ENCODE assay signal across 7 mouse cellular contexts in genomic region chr2:25193330-25193770, GRCm38 (mm10). TPM values are rescaled to one million over a fixed set of nuclear protein-coding genes. Genes with fewer than 3 reads are reported as not detected.
A peak's percentile ranks its signal among the peaks of the same experiment; 100 is the strongest.
DNase-seq lines count a peak whose midpoint lies in the region; ATAC-seq and TF ChIP-seq lines count a peak whose summit lies in the region.

No protein-coding gene starts in this region.

- H3K27me3 ChIP-seq in intestine, embryonic 14.5 days (replicated peaks; ENCODE audit: control insufficient read depth, insufficient read depth, low read length): peaks cover 20% of the 10 kb centered on the region
- H3K27me3 ChIP-seq in midbrain, embryonic 10.5 days (ENCODE audit: low read depth, poor library complexity, severe bottlenecking): peaks cover 51% of the 10 kb centered on the region

- WGBS in intestine, embryonic 14.5 days: under 1% methylated on average over 6 of the region's 6 CpGs
- WGBS in midbrain, embryonic 10.5 days: 3% methylated on average over 6 of the region's 6 CpGs

- TF ChIP-seq POLR2A in cortical plate, adult 2 months (IDR thresholded peaks at IDR 0.05; ENCODE audit: extremely low read depth, insufficient read depth, low read length): no peak

- no peaks in the 10 kb centered on the region for H3K9me3 ChIP-seq in intestine, embryonic 14.5 days (ENCODE audit: control insufficient read depth, low read length)
- H3K9me3 ChIP-seq in midbrain, embryonic 10.5 days (replicated peaks): no peaks in the 10 kb centered on the region

- no peak overlapping the region for H3K9ac ChIP-seq in intestine, embryonic 14.5 days (ENCODE audit: low read length)

- no peaks in the 10 kb centered on the region for H3K4me1 ChIP-seq in cortical plate, adult 2 months (ENCODE audit: control insufficient read depth, insufficient read depth, low read length)
- peaks cover 20% of the 10 kb centered on the region; the same call in 1 of the 2 replicates for H3K4me1 ChIP-seq in intestine, embryonic 14.5 days (replicated peaks; ENCODE audit: control insufficient read depth, insufficient read depth, low read length)
- H3K4me1 ChIP-seq in midbrain, embryonic 10.5 days: peaks cover 34% of the 10 kb centered on the region

- no peak overlapping the region for H3K27ac ChIP-seq in cortical plate, adult 2 months (ENCODE audit: insufficient read depth, low read length)
- no peak overlapping the region; the same call in 1 of the 2 replicates for H3K27ac ChIP-seq in intestine, embryonic 14.5 days (ENCODE audit: low read depth)
- H3K27ac ChIP-seq in midbrain, embryonic 10.5 days (replicated peaks): peak overlapping the region; percentile 59; the same call in 1 of the 2 replicates

- intact Hi-C loops in gastrocnemius, postnatal 14 days (cut with DNase I; ENCODE audit: low total_unique reads): loop anchor here (10.0 kb wide), 1 partner anchor 51 kb away; the partner anchor contains the start of genes AL732309.1, Cysrt1 and Rnf208
- intact Hi-C loops in left cerebral cortex, postnatal 36 days (cut with DNase I): loop anchor here (5.0 kb wide), 1 partner anchor 34 kb away; no protein-coding TSS in a partner anchor

- peak; percentile 75 for ATAC-seq in intestine, embryonic 14.5 days (replicated peaks; ENCODE audit: low FRiP score, low TSS enrichment, low read depth)

- H3K4me2 ChIP-seq in intestine, embryonic 14.5 days (ENCODE audit: low read length): peak overlapping the region; percentile 29

- H3K36me3 ChIP-seq in intestine, embryonic 14.5 days (ENCODE audit: control insufficient read depth, insufficient read depth, low read length): peaks cover 1% of the 10 kb centered on the region; the same call in 1 of the 2 replicates
- H3K36me3 ChIP-seq in midbrain, embryonic 10.5 days: peaks cover 5% of the 10 kb centered on the region; the same call in 1 of the 2 replicates

- DNase-seq in adrenal gland, adult (ENCODE audit: inconsistent age in 2 of 2, low spot score in 1 of 2): peak; percentile 84 to 93
- DNase-seq in gastrocnemius, postnatal 14 days: peak; percentile 80
- peak; percentile 88 for DNase-seq in intestine, embryonic 14.5 days (ENCODE audit: low spot score)
- peak; percentile 78 to 79 for DNase-seq in left cerebral cortex, postnatal 36 days (ENCODE audit: low spot score in 2 of 2)
- peak; percentile 86 for DNase-seq in midbrain, embryonic 10.5 days (ENCODE audit: low spot score)
- DNase-seq in skeletal muscle tissue, adult 2 months (ENCODE audit: low read depth, low spot score): peak; percentile 85

- TF ChIP-seq CTCF in cortical plate, adult 2 months (IDR thresholded peaks at IDR 0.05; ENCODE audit: extremely low read depth, insufficient read depth, low read length): peak; percentile 97

- H3K4me3 ChIP-seq in cortical plate, adult 2 months (ENCODE audit: insufficient read depth, low read length): no peak overlapping the region
- no peak overlapping the region for H3K4me3 ChIP-seq in intestine, embryonic 14.5 days (ENCODE audit: low read depth, low read length)
- H3K4me3 ChIP-seq in midbrain, embryonic 10.5 days: no peak overlapping the region

RNA-seq across cellular contexts. Expression of gene Tor4a, which starts 3.3 kb away (rescaled TPM):
- polyA plus RNA-seq in cortical plate, adult 2 months (2012; rRNA removed): 2.5 TPM in 2 replicates
- total RNA-seq in gastrocnemius, postnatal 14 days (2021): 1 to 10 TPM; 1.9 TPM
- 14.4 and 18.1 TPM in 2 replicates for polyA plus RNA-seq in intestine, embryonic 14.5 days (2014; fragmentation: Nextera tagmentation; extraction: Ambion mirVana)
- total RNA-seq in left cerebral cortex, postnatal 36 days (2021): 1 to 10 TPM; 1.6 to 2.3 TPM
- polyA plus RNA-seq in midbrain, embryonic 10.5 days (2016; fragmentation: Nextera tagmentation; extraction: Ambion mirVana): 1.3 and 1.9 TPM in 2 replicates

RNA-seq across cellular contexts. Expression of gene Nrarp, which starts 12.8 kb away (rescaled TPM):
- 22.1 and 24.2 TPM in 2 replicates for polyA plus RNA-seq in cortical plate, adult 2 months (2012; rRNA removed)
- total RNA-seq in gastrocnemius, postnatal 14 days (2021): 10 to 100 TPM; 11.3 to 13.6 TPM
- 8.2 and 13.2 TPM in 2 replicates for polyA plus RNA-seq in intestine, embryonic 14.5 days (2014; fragmentation: Nextera tagmentation; extraction: Ambion mirVana)
- total RNA-seq in left cerebral cortex, postnatal 36 days (2021): 10 to 100 TPM; 19.7 to 30.7 TPM
- polyA plus RNA-seq in midbrain, embryonic 10.5 days (2016; fragmentation: Nextera tagmentation; extraction: Ambion mirVana): 65.8 and 74.1 TPM in 2 replicates

RNA-seq across cellular contexts. Expression of gene Nelfb, which starts 17.9 kb away (rescaled TPM):
- 52.0 and 57.5 TPM in 2 replicates for polyA plus RNA-seq in cortical plate, adult 2 months (2012; rRNA removed)
- 10 to 100 TPM; 24.1 to 26.1 TPM for total RNA-seq in gastrocnemius, postnatal 14 days (2021)
- 99.1 and 107 TPM in 2 replicates for polyA plus RNA-seq in intestine, embryonic 14.5 days (2014; fragmentation: Nextera tagmentation; extraction: Ambion mirVana)
- 10 to 100 TPM; 55.4 to 58.5 TPM for total RNA-seq in left cerebral cortex, postnatal 36 days (2021)
- 131 and 140 TPM in 2 replicates for polyA plus RNA-seq in midbrain, embryonic 10.5 days (2016; fragmentation: Nextera tagmentation; extraction: Ambion mirVana)

RNA-seq across cellular contexts. Expression of gene Stpg3, which starts 21.1 kb away (rescaled TPM):
- 0.11 TPM in 1 of 2 replicates, not detected in the other for polyA plus RNA-seq in cortical plate, adult 2 months (2012; rRNA removed)
- total RNA-seq in gastrocnemius, postnatal 14 days (2021): not detected
- 0.18 TPM in 1 of 2 replicates, not detected in the other for polyA plus RNA-seq in intestine, embryonic 14.5 days (2014; fragmentation: Nextera tagmentation; extraction: Ambion mirVana)
- total RNA-seq in left cerebral cortex, postnatal 36 days (2021): under 1 TPM in 1 of 2 experiments, not detected in 1; 0.29 TPM
- polyA plus RNA-seq in midbrain, embryonic 10.5 days (2016; fragmentation: Nextera tagmentation; extraction: Ambion mirVana): not detected in 2 replicates

RNA-seq across cellular contexts. Expression of gene Fam166a, which starts 25.2 kb away (rescaled TPM):
- 0.19 and 0.21 TPM in 2 replicates for polyA plus RNA-seq in cortical plate, adult 2 months (2012; rRNA removed)
- total RNA-seq in gastrocnemius, postnatal 14 days (2021): not detected
- 0.51 TPM in 1 of 2 replicates, not detected in the other for polyA plus RNA-seq in intestine, embryonic 14.5 days (2014; fragmentation: Nextera tagmentation; extraction: Ambion mirVana)
- total RNA-seq in left cerebral cortex, postnatal 36 days (2021): not detected
- polyA plus RNA-seq in midbrain, embryonic 10.5 days (2016; fragmentation: Nextera tagmentation; extraction: Ambion mirVana): 0.62 TPM in 1 of 2 replicates, not detected in the other
